Mouse (Mus musculus) lung, embryonic 16.5 days (tissue): ENCODE results near the gene Eif5a2. TPM values are rescaled to one million over a fixed set of nuclear protein-coding genes. Genes with fewer than 3 reads are reported as not detected.

Experiments
- ATAC-seq: fragments of 200-750 bp; cut with Nextera tagmentation; 2 replicates; pipeline ENCODE4 v1.8.0; 2017; ENCODE audit warnings: low read depth, mild to moderate bottlenecking, moderate library complexity
- H3K27ac ChIP-seq: fragments of 300-500 bp; sonication (generic); 2 replicates; pipeline ENCODE4 v1.5.1; 2014; ENCODE audit warnings: mild to moderate bottlenecking, control low read depth, low read length
- H3K27me3 ChIP-seq: fragments of 300-500 bp; sonication (generic); 2 replicates; pipeline ENCODE4 v1.6.1; 2014; ENCODE audit warnings: low read depth, low read length, mixed read lengths; ENCODE audit not compliant: control insufficient read depth, insufficient read depth
- H3K36me3 ChIP-seq: fragments of 300-500 bp; sonication (generic); 2 replicates; pipeline ENCODE4 v1.6.1; 2014; ENCODE audit warnings: low read length; ENCODE audit not compliant: control insufficient read depth, insufficient read depth
- H3K4me1 ChIP-seq: fragments of 300-500 bp; sonication (generic); replicated peaks from 2 replicates; pipeline ENCODE4 v1.6.1; 2014; ENCODE audit warnings: low read length, mixed read lengths; ENCODE audit not compliant: control insufficient read depth, insufficient read depth
- H3K4me2 ChIP-seq: fragments of 300-500 bp; sonication (generic); 2 replicates; pipeline ENCODE4 v1.6.1; 2014; ENCODE audit warnings: low read depth, low read length, control low read depth
- H3K4me3 ChIP-seq: fragments of 300-500 bp; sonication (generic); 2 replicates; pipeline ENCODE4 v1.5.1; 2014; ENCODE audit warnings: mild to moderate bottlenecking, low read length, control low read depth
- H3K9ac ChIP-seq: fragments of 300-500 bp; sonication (generic); 2 replicates; pipeline ENCODE4 v1.6.1; 2014; ENCODE audit warnings: low read length, control low read depth
- H3K9me3 ChIP-seq: fragments of 300-500 bp; sonication (generic); 2 replicates; pipeline ENCODE4 v1.6.1; 2016; ENCODE audit warnings: low read length; ENCODE audit not compliant: control insufficient read depth
- WGBS: fragments of 180-500 bp; shearing (Covaris S2); extraction: QIAGEN DNeasy Blood & Tissue Kit; methylation state at CpG from one replicate; pipeline ENCODE4 v1.1.7; 2014; 5-methylcytosine and 5-hydroxymethylcytosine counted together
- polyA plus RNA-seq: library from polyadenylated mRNA; unstranded; fragments of >200 nt; fragmentation: Nextera tagmentation; extraction: Ambion mirVana; gene quantifications from 2 replicates; pipeline ENCODE4 v1.2.1, GENCODE M21; 2015

Eif5a2 gene
- polyA plus RNA-seq: 9.3 and 9.7 TPM in 2 replicates

GRCm38 (mm10) chr3:28780994-28781393 lies at the start of gene Eif5a2:
Gene Eif5a2, plus strand, starts transcription at chr3:28781276.
- peak within 1 kb of the TSS; percentile 86 for H3K4me3 ChIP-seq
- H3K36me3 ChIP-seq: no peaks in the 10 kb centered on the region
- H3K9me3 ChIP-seq: no peaks in the 10 kb centered on the region
- H3K4me2 ChIP-seq: peak within 1 kb of the TSS; percentile 99
- H3K9ac ChIP-seq: peak within 1 kb of the TSS; percentile 77
- ATAC-seq: peak; percentile 99
- no peak within 1 kb of the TSS for H3K27ac ChIP-seq
- peaks cover 7% of the 10 kb centered on the region; the same call in 1 of the 2 replicates for H3K4me1 ChIP-seq
- H3K27me3 ChIP-seq: no peaks in the 10 kb centered on the region
- 4% methylated on average over 25 of the region's 46 CpGs for WGBS

GRCm38 (mm10) chr3:28734712-28735111 lies 46.4 kb upstream of the Eif5a2 start:
- H3K4me2 ChIP-seq: no peak overlapping the region
- no peaks in the 10 kb centered on the region for H3K27me3 ChIP-seq
- no peaks in the 10 kb centered on the region for H3K4me1 ChIP-seq
- H3K4me3 ChIP-seq: no peak overlapping the region
- WGBS: 58% methylated on average over 2 of the region's 2 CpGs
- no peak for ATAC-seq
- no peaks in the 10 kb centered on the region for H3K9me3 ChIP-seq
- H3K27ac ChIP-seq: no peak overlapping the region
- no peak overlapping the region for H3K9ac ChIP-seq
- no peaks in the 10 kb centered on the region for H3K36me3 ChIP-seq

- Histone ChIP-seq H3K9me3 (no peaks in the 10 kb centered on the region), H3K9ac (no peak overlapping the region), H3K36me3 (no peaks in the 10 kb centered on the region), H3K4me1 (no peaks in the 10 kb centered on the region), H3K27me3 (no peaks in the 10 kb centered on the region), H3K4me3 (no peak overlapping the region), H3K4me2 (no peak overlapping the region), H3K27ac (no peak overlapping the region)
- 44% methylated on average over 2 of the region's 2 CpGs for WGBS
- no peak for ATAC-seq
These were observed 44.1 kb upstream of the Eif5a2 start for GRCm38 (mm10) chr3:28736981-28737380.

GRCm38 (mm10) chr3:28740353-28740752 lies 40.7 kb upstream of the Eif5a2 start:
- WGBS: 42% methylated on average over 6 of the region's 6 CpGs
- H3K36me3 ChIP-seq: no peaks in the 10 kb centered on the region
- no peak overlapping the region for H3K4me2 ChIP-seq
- H3K4me3 ChIP-seq: no peak overlapping the region
- no peak overlapping the region for H3K27ac ChIP-seq
- H3K9ac ChIP-seq: no peak overlapping the region
- H3K27me3 ChIP-seq: no peaks in the 10 kb centered on the region
- no peaks in the 10 kb centered on the region for H3K9me3 ChIP-seq
- no peaks in the 10 kb centered on the region for H3K4me1 ChIP-seq
- ATAC-seq: no peak

- Histone ChIP-seq H3K27ac (no peak overlapping the region), H3K4me2 (no peak overlapping the region), H3K9ac (no peak overlapping the region), H3K4me3 (no peak overlapping the region), H3K27me3 (no peaks in the 10 kb centered on the region), H3K9me3 (no peaks in the 10 kb centered on the region), H3K36me3 (no peaks in the 10 kb centered on the region), H3K4me1 (no peaks in the 10 kb centered on the region)
- 40% methylated on average over 8 of the region's 8 CpGs for WGBS
- no peak for ATAC-seq
These were observed 37.8 kb upstream of the Eif5a2 start for GRCm38 (mm10) chr3:28743251-28743650.

GRCm38 (mm10) chr3:28745835-28746483 lies 35.1 kb upstream of the Eif5a2 start:
- Histone ChIP-seq H3K4me3 (no peak overlapping the region), H3K27me3 (no peaks in the 10 kb centered on the region), H3K9ac (no peak overlapping the region), H3K27ac (no peak overlapping the region), H3K36me3 (no peaks in the 10 kb centered on the region), H3K4me2 (no peak overlapping the region), H3K4me1 (no peaks in the 10 kb centered on the region), H3K9me3 (no peaks in the 10 kb centered on the region)
- WGBS: 31% methylated on average over 7 of the region's 7 CpGs
- ATAC-seq: peak; percentile 76

- Histone ChIP-seq H3K4me2 (no peak overlapping the region), H3K4me3 (no peak overlapping the region), H3K27ac (no peak overlapping the region), H3K9ac (no peak overlapping the region), H3K27me3 (no peaks in the 10 kb centered on the region), H3K4me1 (no peaks in the 10 kb centered on the region), H3K9me3 (no peaks in the 10 kb centered on the region), H3K36me3 (no peaks in the 10 kb centered on the region)
- 85% methylated on average over 3 of the region's 3 CpGs for WGBS
- no peak for ATAC-seq
These were observed 32.9 kb upstream of the Eif5a2 start for GRCm38 (mm10) chr3:28748151-28748550.

GRCm38 (mm10) chr3:28748956-28749355 lies 32.1 kb upstream of the Eif5a2 start:
- H3K4me3 ChIP-seq: no peak overlapping the region
- H3K9ac ChIP-seq: no peak overlapping the region
- H3K27ac ChIP-seq: no peak overlapping the region
- no peak overlapping the region for H3K4me2 ChIP-seq
- no peaks in the 10 kb centered on the region for H3K9me3 ChIP-seq
- no peaks in the 10 kb centered on the region for H3K4me1 ChIP-seq
- H3K27me3 ChIP-seq: no peaks in the 10 kb centered on the region
- H3K36me3 ChIP-seq: no peaks in the 10 kb centered on the region
- ATAC-seq: no peak

GRCm38 (mm10) chr3:28755477-28755876 lies 25.6 kb upstream of the Eif5a2 start:
- no peak overlapping the region for H3K27ac ChIP-seq
- no peak for ATAC-seq
- H3K36me3 ChIP-seq: no peaks in the 10 kb centered on the region
- H3K27me3 ChIP-seq: no peaks in the 10 kb centered on the region
- no peaks in the 10 kb centered on the region for H3K9me3 ChIP-seq
- H3K4me2 ChIP-seq: no peak overlapping the region
- H3K9ac ChIP-seq: no peak overlapping the region
- WGBS: 76% methylated on average over 7 of the region's 7 CpGs
- H3K4me1 ChIP-seq: no peaks in the 10 kb centered on the region
- no peak overlapping the region for H3K4me3 ChIP-seq
